Mouse (Mus musculus): ENCODE data around the gene Gabrr3. TPM values are rescaled to one million over a fixed set of nuclear protein-coding genes. Genes with fewer than 3 reads are reported as not detected.
"Not testable (repeated sequence)": the region's sequence is repeated elsewhere in the genome, so short reads cannot be mapped to it uniquely, and the experiment has no call there.

The Gabrr3 gene
- not detected in 2 replicates for polyA plus RNA-seq (2012; rRNA removed)

GRCm38 (mm10) chr16:59407032-59407431 lies at the start of gene Gabrr3:
Gene Gabrr3 (plus strand): TSS chr16:59407332.
- no peak for DNase-seq (ENCODE audit: low spot score)

- no peak for DNase-seq (ENCODE audit: low spot score)
These were observed 43.2 kb upstream of the Gabrr3 start, which contains the start of gene Olfr209 for GRCm38 (mm10) chr16:59363893-59364292. Gene Olfr209 (minus strand): TSS chr16:59363993.

GRCm38 (mm10) chr16:59393300-59393699 lies 13.8 kb upstream of the Gabrr3 start:
- no peak for DNase-seq (ENCODE audit: low spot score)

GRCm38 (mm10) chr16:59401102-59401501 lies 6.0 kb upstream of the Gabrr3 start:
- no peak for DNase-seq (ENCODE audit: low spot score)

DNA sequence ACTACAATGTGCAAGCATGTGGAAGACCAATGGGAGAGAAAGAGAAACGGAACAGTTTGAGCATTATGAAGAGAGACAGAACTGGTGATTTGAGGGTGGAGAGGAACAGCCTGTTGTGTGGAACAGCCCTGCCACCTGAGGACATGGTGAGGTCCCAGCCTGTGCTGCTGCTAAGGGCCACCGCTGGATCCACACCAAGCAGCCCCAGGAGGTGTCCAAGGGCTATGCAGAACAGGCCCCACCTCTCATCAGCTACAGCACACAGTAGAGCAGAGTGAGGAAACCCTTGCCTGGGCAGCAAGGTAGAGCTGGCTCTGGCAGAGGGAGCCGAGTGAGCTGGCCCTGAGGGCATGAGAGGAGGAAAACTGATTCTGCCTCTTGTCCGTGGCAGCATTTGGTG lies 5.1 kb upstream of the Gabrr3 start:
- no peak for DNase-seq (ENCODE audit: low spot score)

- no peak for DNase-seq (ENCODE audit: low spot score)
These were observed 3.4 kb upstream of the Gabrr3 start for GRCm38 (mm10) chr16:59403684-59404083.

- no peak for DNase-seq (ENCODE audit: low spot score)
These were observed 2.3 kb upstream of the Gabrr3 start for GRCm38 (mm10) chr16:59404798-59405197.

DNA sequence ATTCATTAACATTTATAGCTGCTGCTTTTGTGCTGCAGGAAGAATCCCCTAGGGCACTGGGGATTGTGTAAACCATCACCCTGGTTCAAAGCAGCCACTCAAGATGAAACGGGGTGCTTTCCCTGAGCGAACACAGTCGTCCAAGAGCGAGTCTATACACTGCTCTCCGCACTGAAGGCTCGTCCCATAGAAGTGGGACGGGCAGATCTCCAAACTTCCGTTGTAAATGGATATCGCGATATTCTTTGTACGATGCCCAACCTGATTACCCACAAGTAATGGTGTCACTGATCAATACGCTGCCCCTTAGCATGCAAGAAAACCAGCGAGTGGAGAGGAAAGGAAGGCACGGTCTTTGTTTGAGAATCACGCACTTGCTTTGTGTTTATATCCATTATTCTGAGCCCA lies 2.2 kb downstream of the Gabrr3 start:
- no peak for DNase-seq (ENCODE audit: low spot score)

GRCm38 (mm10) chr16:59409800-59410199 lies 2.7 kb downstream of the Gabrr3 start:
- DNase-seq (ENCODE audit: low spot score): no peak

DNA sequence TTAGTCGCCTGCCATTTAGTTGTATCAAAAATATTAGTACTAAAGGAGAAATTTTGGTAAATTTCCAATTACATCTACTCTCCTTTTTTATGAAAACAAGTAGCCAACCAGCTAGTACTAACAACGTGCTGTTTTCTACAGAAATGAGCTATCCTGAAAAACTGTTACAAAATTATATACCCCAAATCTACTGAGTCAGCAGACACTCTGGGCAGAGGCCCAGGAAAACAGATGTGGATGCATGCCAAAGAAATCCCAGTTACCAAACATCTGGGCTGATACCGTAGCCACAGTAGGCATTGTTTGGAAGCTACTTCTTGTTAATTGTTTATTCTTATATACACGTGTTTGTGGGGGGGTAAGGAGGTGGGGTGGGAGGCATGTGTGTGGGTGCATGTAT lies 6.3 kb downstream of the Gabrr3 start:
- DNase-seq (ENCODE audit: low spot score): no peak

GRCm38 (mm10) chr16:59420237-59420866 lies 13.2 kb downstream of the Gabrr3 start:
- no peak for DNase-seq (ENCODE audit: low spot score)

- DNase-seq (ENCODE audit: low spot score): peak; percentile 26
These were observed 13.7 kb downstream of the Gabrr3 start for GRCm38 (mm10) chr16:59420867-59421251.

GRCm38 (mm10) chr16:59421571-59422345 lies 14.6 kb downstream of the Gabrr3 start:
- DNase-seq (ENCODE audit: low spot score): no peak

- DNase-seq (ENCODE audit: low spot score): no peak
These were observed 20.8 kb downstream of the Gabrr3 start for GRCm38 (mm10) chr16:59427960-59428359.

DNA sequence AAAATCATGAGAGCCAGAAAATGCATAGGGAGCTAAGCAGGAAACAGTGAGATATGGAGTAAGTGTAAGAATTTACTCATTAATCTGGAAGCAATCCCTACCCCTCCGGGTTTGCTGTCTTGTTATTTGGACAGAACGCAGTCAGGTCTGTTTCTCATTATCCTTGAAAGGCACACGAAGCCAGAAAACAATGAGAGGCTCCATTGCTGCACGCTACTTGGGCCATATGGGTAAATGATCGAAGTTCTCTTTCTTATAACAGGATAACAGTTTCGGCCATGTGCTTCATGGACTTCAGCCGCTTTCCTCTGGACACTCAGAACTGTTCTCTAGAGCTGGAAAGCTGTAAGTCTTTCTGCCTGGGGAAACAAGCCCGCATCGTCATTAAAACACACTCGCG lies 26.0 kb downstream of the Gabrr3 start:
- no peak for DNase-seq (ENCODE audit: low spot score)

- DNase-seq (ENCODE audit: low spot score): no peak
These were observed 37.9 kb downstream of the Gabrr3 start for GRCm38 (mm10) chr16:59444880-59445559.

DNA sequence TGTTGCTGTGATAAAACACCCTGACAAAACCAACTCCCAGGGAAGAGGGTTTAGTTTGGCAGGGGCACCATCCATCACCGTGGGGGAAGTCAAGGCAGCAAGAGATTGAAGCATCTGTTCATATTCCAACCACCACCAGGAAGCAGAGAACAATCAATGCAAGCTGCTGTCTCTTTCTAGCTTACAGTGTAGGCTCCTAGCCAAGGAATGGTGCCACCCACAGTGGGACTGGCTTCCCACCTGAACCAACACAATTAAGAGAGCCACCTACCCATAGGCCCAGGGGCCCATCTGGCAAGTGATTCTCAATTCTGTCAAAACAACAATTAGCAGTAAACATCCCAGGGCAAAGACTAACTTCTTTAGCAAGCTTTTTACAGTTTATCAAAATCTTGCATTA lies 41.0 kb downstream of the Gabrr3 start:
- no peak for DNase-seq (ENCODE audit: low spot score)

GRCm38 (mm10) chr16:59449092-59449491 lies 42.0 kb downstream of the Gabrr3 start:
- DNase-seq (ENCODE audit: low spot score): no peak

- no peak for DNase-seq (ENCODE audit: low spot score)
These were observed 44.7 kb downstream of the Gabrr3 start for GRCm38 (mm10) chr16:59451813-59452212.

GRCm38 (mm10) chr16:59459259-59459861 lies 52.2 kb downstream of the Gabrr3 start:
- DNase-seq (ENCODE audit: low spot score): not testable (repeated sequence)

GRCm38 (mm10) chr16:59463567-59463966 lies 56.4 kb downstream of the Gabrr3 start:
- DNase-seq (ENCODE audit: low spot score): no peak

DNA sequence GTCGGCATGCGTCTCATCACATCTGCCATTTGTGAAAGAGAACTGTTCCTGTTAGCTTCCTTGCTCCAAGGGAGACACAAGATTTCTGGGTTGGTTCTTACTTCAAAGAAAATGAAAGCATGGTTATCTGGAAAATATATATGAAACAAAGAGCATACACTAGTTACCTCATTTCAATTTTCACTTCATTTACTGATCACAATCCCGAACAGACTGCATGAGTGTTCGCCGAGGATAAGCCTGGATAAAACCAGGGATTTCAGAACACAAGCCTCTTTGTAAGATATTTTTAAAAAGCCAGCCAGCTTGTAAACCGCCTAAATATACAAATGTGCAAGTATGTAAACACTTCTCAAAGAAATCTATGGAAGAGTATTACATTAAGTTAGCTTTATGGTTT lies 56.8 kb downstream of the Gabrr3 start:
- no peak for DNase-seq (ENCODE audit: low spot score)
